Mouse (Mus musculus) embryonic facial prominence, embryonic 11.5 days (tissue): ENCODE results near the gene Manbal. TPM values are rescaled to one million over a fixed set of nuclear protein-coding genes. Genes with fewer than 3 reads are reported as not detected.

ENCODE experiments used
- ATAC-seq: fragments of 200-750 bp; cut with Nextera tagmentation; replicated peaks from 2 replicates; pipeline ENCODE4 v1.8.0; 2017; ENCODE audit warnings: low read depth; ENCODE audit not compliant: insufficient number of reproducible peaks, low FRiP score, low TSS enrichment
- DNase-seq: peaks from one replicate; pipeline ENCODE4 v3.0.0-alpha.2; 2015; ENCODE audit warnings: low spot score
- H3K27ac ChIP-seq: fragments of 300-500 bp; sonication (generic); replicated peaks from 2 replicates; pipeline ENCODE4 v1.5.1; 2014; ENCODE audit warnings: mild to moderate bottlenecking, low read depth, low read length, control low read depth
- H3K27me3 ChIP-seq: fragments of 300-500 bp; sonication (generic); 2 replicates; pipeline ENCODE4 v1.6.1; 2014; ENCODE audit warnings: mild to moderate bottlenecking, low read length, moderate library complexity, mixed read lengths; ENCODE audit not compliant: control insufficient read depth, insufficient read depth
- H3K36me3 ChIP-seq: fragments of 300-500 bp; sonication (generic); replicated peaks from 2 replicates; pipeline ENCODE4 v1.6.1; 2014; ENCODE audit warnings: low read depth, mild to moderate bottlenecking, low read length, moderate library complexity, mixed read lengths; ENCODE audit not compliant: control insufficient read depth, insufficient read depth
- H3K4me1 ChIP-seq: fragments of 300-500 bp; sonication (generic); 2 replicates; pipeline ENCODE4 v1.6.1; 2014; ENCODE audit warnings: low read length, mixed read lengths; ENCODE audit not compliant: control insufficient read depth, insufficient read depth
- H3K4me2 ChIP-seq: fragments of 300-500 bp; sonication (generic); 2 replicates; pipeline ENCODE4 v1.6.1; 2014; ENCODE audit warnings: low read depth, mild to moderate bottlenecking, control low read depth, low read length, moderate library complexity
- H3K4me3 ChIP-seq: fragments of 300-500 bp; sonication (generic); 2 replicates; pipeline ENCODE4 v1.5.1; 2014; ENCODE audit warnings: low read depth, low read length, control low read depth
- H3K9ac ChIP-seq: fragments of 300-500 bp; sonication (generic); replicated peaks from 2 replicates; pipeline ENCODE4 v1.6.1; 2014; ENCODE audit warnings: mild to moderate bottlenecking, control low read depth, low read length
- H3K9me3 ChIP-seq: fragments of 300-500 bp; sonication (generic); replicated peaks from 2 replicates; pipeline ENCODE4 v1.6.1; 2016; ENCODE audit warnings: mild to moderate bottlenecking, low read length, inconsistent platforms, mixed read lengths; ENCODE audit not compliant: control insufficient read depth
- WGBS: fragments of 180-500 bp; shearing (Covaris S2); extraction: QIAGEN DNeasy Blood & Tissue Kit; methylation state at CpG from one replicate; pipeline ENCODE4 v1.1.7; 2014; 5-methylcytosine and 5-hydroxymethylcytosine counted together
- polyA plus RNA-seq: library from polyadenylated mRNA; unstranded; fragments of >200 nt; fragmentation: Nextera tagmentation; extraction: Ambion mirVana; gene quantifications from 2 replicates; pipeline ENCODE4 v1.2.1, GENCODE M21; 2014

Gene Manbal
- polyA plus RNA-seq, 1 experiment from 2014 or later, result 33.4 TPM

- Histone ChIP-seq H3K9ac (no peak overlapping the region), H3K4me1 (no peaks in the 10 kb centered on the region; the same call in none of the 2 replicates), H3K36me3 (no peaks in the 10 kb centered on the region), H3K27ac (no peak overlapping the region), H3K4me2 (no peak overlapping the region), H3K9me3 (no peaks in the 10 kb centered on the region), H3K4me3 (no peak overlapping the region), H3K27me3 (no peaks in the 10 kb centered on the region)
- ATAC-seq (no peak), DNase-seq (no peak)
Observed at GRCm38 (mm10) chr2:157419506-157419905, 52.1 kb downstream of the Manbal start.

- Histone ChIP-seq H3K9ac (no peak overlapping the region), H3K4me3 (no peak overlapping the region), H3K4me2 (no peak overlapping the region), H3K4me1 (no peaks in the 10 kb centered on the region; the same call in none of the 2 replicates), H3K9me3 (no peaks in the 10 kb centered on the region), H3K27me3 (no peaks in the 10 kb centered on the region), H3K36me3 (no peaks in the 10 kb centered on the region), H3K27ac (no peak overlapping the region)
- WGBS, result 87% methylated on average over 4 of the region's 4 CpGs
- ATAC-seq, result no peak
- DNase-seq, result no peak
Observed at GRCm38 (mm10) chr2:157420404-157420803, 53.0 kb downstream of the Manbal start.

- DNase-seq, result no peak
- Histone ChIP-seq H3K27ac (no peak overlapping the region; the same call in 1 of the 2 replicates), H3K9ac (no peak overlapping the region; the same call in none of the 2 replicates), H3K4me3 (no peak overlapping the region), H3K4me2 (no peak overlapping the region), H3K9me3 (no peaks in the 10 kb centered on the region), H3K4me1 (no peaks in the 10 kb centered on the region; the same call in none of the 2 replicates), H3K27me3 (no peaks in the 10 kb centered on the region), H3K36me3 (no peaks in the 10 kb centered on the region)
- 54% methylated on average over 11 of the region's 11 CpGs for WGBS
- no peak for ATAC-seq
Observed at GRCm38 (mm10) chr2:157422062-157422655, 54.8 kb downstream of the Manbal start.

- Histone ChIP-seq H3K9me3 (no peaks in the 10 kb centered on the region), H3K27me3 (no peaks in the 10 kb centered on the region), H3K9ac (peak overlapping the region; percentile 100), H3K4me3 (peak overlapping the region; percentile 92), H3K27ac (peak overlapping the region; percentile 47; the same call in 1 of the 2 replicates), H3K4me1 (no peaks in the 10 kb centered on the region; the same call in none of the 2 replicates), H3K4me2 (peak overlapping the region; percentile 93; the same call in 1 of the 2 replicates), H3K36me3 (no peaks in the 10 kb centered on the region)
- WGBS, result 41% methylated on average over 11 of the region's 11 CpGs
- DNase-seq (peak; percentile 63), ATAC-seq (0 out of 2 replicates have a peak, but pooled peaks have one; percentile 30)
Observed at GRCm38 (mm10) chr2:157422854-157423705, 55.7 kb downstream of the Manbal start.

- H3K27ac ChIP-seq, result peak overlapping the region; percentile 90
- no peak for ATAC-seq
- peak overlapping the region; percentile 93 for H3K4me2 ChIP-seq
- H3K27me3 ChIP-seq, result no peaks in the 10 kb centered on the region
- H3K36me3 ChIP-seq, result no peaks in the 10 kb centered on the region
- H3K9me3 ChIP-seq, result no peaks in the 10 kb centered on the region
- 5% methylated on average over 21 of the region's 21 CpGs for WGBS
- DNase-seq, result peak; percentile 44
- H3K9ac ChIP-seq, result peak overlapping the region; percentile 100
- H3K4me3 ChIP-seq, result peak overlapping the region; percentile 92
- no peaks in the 10 kb centered on the region; the same call in 1 of the 2 replicates for H3K4me1 ChIP-seq
Observed at GRCm38 (mm10) chr2:157423706-157424125, 56.3 kb downstream of the Manbal start.

GRCm38 (mm10) chr2:157424126-157424903 is 56.9 kb downstream of the Manbal start:
- DNase-seq (peak; percentile 40), ATAC-seq (no peak; the same call in 1 of the 2 replicates)
- 1% methylated on average over 58 of the region's 98 CpGs for WGBS
- Histone ChIP-seq H3K4me2 (peak overlapping the region; percentile 93), H3K4me1 (no peaks in the 10 kb centered on the region; the same call in 1 of the 2 replicates), H3K27me3 (no peaks in the 10 kb centered on the region), H3K9me3 (no peaks in the 10 kb centered on the region), H3K27ac (peak overlapping the region; percentile 90), H3K4me3 (peak overlapping the region; percentile 92), H3K36me3 (no peaks in the 10 kb centered on the region), H3K9ac (peak overlapping the region; percentile 100)

- peak overlapping the region; percentile 93 for H3K4me2 ChIP-seq
- H3K9me3 ChIP-seq, result no peaks in the 10 kb centered on the region
- peak overlapping the region; percentile 90 for H3K27ac ChIP-seq
- peak overlapping the region; percentile 92 for H3K4me3 ChIP-seq
- no peaks in the 10 kb centered on the region; the same call in 1 of the 2 replicates for H3K36me3 ChIP-seq
- no peaks in the 10 kb centered on the region; the same call in 1 of the 2 replicates for H3K4me1 ChIP-seq
- ATAC-seq (no peak; the same call in 1 of the 2 replicates), DNase-seq (no peak)
- 62% methylated on average over 16 of the region's 16 CpGs for WGBS
- H3K27me3 ChIP-seq, result no peaks in the 10 kb centered on the region
- H3K9ac ChIP-seq, result peak overlapping the region; percentile 100
Observed at GRCm38 (mm10) chr2:157424904-157425642, 57.7 kb downstream of the Manbal start.
